Mouse (Mus musculus) forebrain, embryonic 15.5 days (tissue): ENCODE measurements around the gene Trh. TPM values are rescaled to one million over a fixed set of nuclear protein-coding genes. Genes with fewer than 3 reads are reported as not detected.

Experiments
- ATAC-seq: fragments of 200-750 bp; cut with Nextera tagmentation; replicated peaks from 2 replicates; pipeline ENCODE4 v1.8.0; 2017; ENCODE audit warnings: mild to moderate bottlenecking, moderate TSS enrichment, moderate library complexity
- H3K27ac ChIP-seq: fragments of 300-500 bp; sonication (generic); replicated peaks from 2 replicates; pipeline ENCODE4 v1.5.1; 2015; ENCODE audit warnings: mild to moderate bottlenecking, inconsistent platforms
- H3K27me3 ChIP-seq: fragments of 300-500 bp; sonication (generic); 2 replicates; pipeline ENCODE4 v1.6.1; 2015; ENCODE audit warnings: inconsistent platforms
- H3K36me3 ChIP-seq: fragments of 300-500 bp; sonication (generic); 2 replicates; pipeline ENCODE4 v1.6.1; 2015; ENCODE audit warnings: mild to moderate bottlenecking, inconsistent platforms
- H3K4me1 ChIP-seq: fragments of 300-500 bp; sonication (generic); 2 replicates; pipeline ENCODE4 v1.6.1; 2015; ENCODE audit warnings: inconsistent platforms
- H3K4me2 ChIP-seq: fragments of 300-500 bp; sonication (generic); replicated peaks from 2 replicates; pipeline ENCODE4 v1.6.1; 2015; ENCODE audit warnings: mild to moderate bottlenecking, inconsistent platforms
- H3K4me3 ChIP-seq: fragments of 300-500 bp; sonication (generic); 2 replicates; pipeline ENCODE4 v1.5.1; 2015; ENCODE audit warnings: mild to moderate bottlenecking, inconsistent platforms
- H3K9ac ChIP-seq: fragments of 300-500 bp; sonication (generic); replicated peaks from 2 replicates; pipeline ENCODE4 v1.6.1; 2015; ENCODE audit warnings: mild to moderate bottlenecking, inconsistent platforms
- H3K9me3 ChIP-seq: fragments of 300-500 bp; sonication (generic); 2 replicates; pipeline ENCODE4 v1.6.1; 2016; ENCODE audit warnings: inconsistent platforms
- WGBS: fragments of 180-500 bp; shearing (Covaris S2); methylation state at CpG from one replicate; pipeline ENCODE4 v1.1.7; 2015; ENCODE audit warnings: mixed read lengths; 5-methylcytosine and 5-hydroxymethylcytosine counted together
- polyA plus RNA-seq: library from polyadenylated mRNA; unstranded; fragments of >200 nt; fragmentation: Nextera tagmentation; extraction: Ambion mirVana; gene quantifications from 2 replicates; pipeline ENCODE4 v1.2.1, GENCODE M21; 2015

Trh gene
- polyA plus RNA-seq, result 4.1 and 10.7 TPM in 2 replicates

DNA sequence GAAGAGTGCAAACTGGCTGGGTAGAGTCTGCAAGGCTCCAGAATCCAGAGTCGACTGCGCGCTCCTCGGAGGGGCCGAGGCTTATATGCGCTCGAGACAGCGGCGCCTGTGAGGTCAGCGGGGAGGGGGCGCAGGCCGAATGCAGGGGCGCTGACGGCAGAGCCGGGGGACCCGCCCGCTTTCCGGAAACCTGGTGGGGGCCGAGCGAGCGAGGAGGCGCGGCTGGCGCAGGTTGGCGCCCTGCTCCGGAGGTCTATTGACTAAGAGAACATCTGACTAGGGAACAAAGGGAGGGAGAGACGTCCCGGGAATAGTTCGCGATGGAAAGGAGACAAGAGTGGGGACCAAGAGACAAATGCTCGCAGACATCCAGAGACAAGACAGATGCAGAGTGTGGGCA, at the start of gene Trh:
Gene Trh, minus strand, starts transcription at position 60 of the 400 bp plus-strand sequence.
- under 1% methylated on average over 31 of the region's 31 CpGs for WGBS

DNA sequence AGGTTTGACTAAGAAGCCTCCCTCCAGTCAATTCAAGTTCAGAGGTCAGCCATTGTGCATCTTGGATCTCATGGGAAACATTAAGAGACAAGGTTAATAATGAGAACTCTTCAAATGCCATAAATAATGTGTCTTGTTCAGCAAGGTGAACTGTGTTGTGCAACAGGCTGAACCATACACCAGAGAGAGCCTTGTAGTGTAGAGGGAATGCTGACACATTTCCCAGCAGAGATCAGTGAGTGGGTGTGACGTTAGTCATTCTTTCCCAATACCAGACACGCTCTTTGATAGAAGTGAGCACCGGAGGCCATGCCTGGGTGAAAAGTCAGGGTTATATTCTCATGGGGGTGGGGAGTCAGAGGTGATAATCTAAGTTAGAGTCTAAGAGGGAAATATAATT, 46.4 kb upstream of the Trh start:
- Histone ChIP-seq H3K9ac (no peak overlapping the region), H3K27me3 (no peaks in the 10 kb centered on the region)

More for the DNA sequence above, at the start of gene Trh:
- Histone ChIP-seq H3K9ac (peak within 1 kb of the TSS; percentile 44), H3K4me2 (peak within 1 kb of the TSS; percentile 58), H3K27me3 (peaks cover 24% of the 10 kb centered on the region), H3K4me3 (peak within 1 kb of the TSS; percentile 39), H3K4me1 (peaks cover 7% of the 10 kb centered on the region; the same call in 1 of the 2 replicates), H3K36me3 (no peaks in the 10 kb centered on the region), H3K9me3 (no peaks in the 10 kb centered on the region), H3K27ac (no peak within 1 kb of the TSS)
- ATAC-seq, result no peak

DNA sequence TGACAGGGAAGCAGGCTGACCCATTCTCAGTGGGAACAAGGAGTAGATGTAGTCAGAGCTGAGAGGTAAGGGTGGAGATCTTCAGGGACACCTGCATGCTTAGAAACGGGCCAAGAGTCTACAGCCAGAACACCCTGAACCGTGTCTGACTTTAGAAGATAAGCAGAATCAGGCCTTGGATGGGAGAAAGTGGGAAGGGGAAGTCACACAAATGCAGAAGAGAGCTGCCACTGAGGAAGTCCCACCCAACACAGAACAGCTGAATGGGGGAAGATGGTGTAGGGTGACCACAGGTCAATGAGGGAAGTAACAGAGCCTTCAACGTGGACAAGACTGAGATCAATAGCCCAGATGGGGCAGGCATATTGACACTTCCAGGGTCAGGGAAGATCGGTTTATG, 42.4 kb upstream of the Trh start:
- ATAC-seq, result no peak; the same call in 1 of the 2 replicates
- 62% methylated on average over 4 of the region's 4 CpGs for WGBS
- no peak overlapping the region for H3K4me2 ChIP-seq

More for the DNA sequence above, 46.4 kb upstream of the Trh start:
- H3K4me3 ChIP-seq, result no peak overlapping the region
- H3K9me3 ChIP-seq, result no peaks in the 10 kb centered on the region
- H3K4me2 ChIP-seq, result no peak overlapping the region
- H3K36me3 ChIP-seq, result no peaks in the 10 kb centered on the region
- H3K27ac ChIP-seq, result no peak overlapping the region
- ATAC-seq, result no peak
- 88% methylated on average over 3 of the region's 3 CpGs for WGBS
- peaks cover 2% of the 10 kb centered on the region; the same call in 1 of the 2 replicates for H3K4me1 ChIP-seq

DNA sequence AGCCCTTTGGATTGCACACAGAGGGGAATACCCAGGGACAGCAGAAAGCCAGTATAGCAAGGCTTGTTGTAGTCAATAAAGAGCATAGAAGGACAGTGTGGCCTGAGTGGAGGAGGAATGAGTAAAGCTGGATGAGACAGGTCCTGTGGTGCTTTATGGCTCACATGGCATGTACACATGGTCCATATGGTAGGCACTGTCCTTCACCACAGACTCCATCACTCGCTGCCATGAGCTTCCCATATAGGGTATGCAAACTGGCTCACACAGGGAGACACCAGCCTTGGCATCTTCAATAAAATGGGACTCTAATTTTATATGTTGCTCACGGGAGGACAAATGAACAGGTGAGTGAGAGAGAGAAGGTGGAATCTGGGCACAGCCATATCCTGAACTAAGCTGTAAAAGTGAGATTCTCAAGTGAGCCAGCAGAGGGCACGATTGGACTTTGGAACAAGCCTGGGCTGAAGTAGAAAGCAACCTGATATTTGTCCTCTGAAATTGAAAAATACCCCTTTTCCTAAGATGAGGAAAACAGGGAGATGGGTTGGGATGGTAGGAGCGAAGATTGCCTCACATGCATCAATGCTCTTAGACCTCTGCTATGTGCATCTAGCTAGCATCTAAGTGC, 41.9 kb upstream of the Trh start:
- Histone ChIP-seq H3K27ac (no peak overlapping the region), H3K4me3 (no peak overlapping the region), H3K27me3 (no peaks in the 10 kb centered on the region), H3K9me3 (no peaks in the 10 kb centered on the region), H3K4me1 (peaks cover 2% of the 10 kb centered on the region; the same call in 1 of the 2 replicates), H3K4me2 (no peak overlapping the region), H3K36me3 (no peaks in the 10 kb centered on the region), H3K9ac (no peak overlapping the region)
- 28% methylated on average over 4 of the region's 4 CpGs for WGBS
- ATAC-seq, result no peak; the same call in 1 of the 2 replicates

More for the DNA sequence above, 42.4 kb upstream of the Trh start:
- peaks cover 2% of the 10 kb centered on the region; the same call in 1 of the 2 replicates for H3K4me1 ChIP-seq
- H3K27ac ChIP-seq, result no peak overlapping the region
- no peak overlapping the region for H3K4me3 ChIP-seq
- no peaks in the 10 kb centered on the region for H3K36me3 ChIP-seq
- no peak overlapping the region for H3K9ac ChIP-seq
- H3K27me3 ChIP-seq, result no peaks in the 10 kb centered on the region
- H3K9me3 ChIP-seq, result no peaks in the 10 kb centered on the region

DNA sequence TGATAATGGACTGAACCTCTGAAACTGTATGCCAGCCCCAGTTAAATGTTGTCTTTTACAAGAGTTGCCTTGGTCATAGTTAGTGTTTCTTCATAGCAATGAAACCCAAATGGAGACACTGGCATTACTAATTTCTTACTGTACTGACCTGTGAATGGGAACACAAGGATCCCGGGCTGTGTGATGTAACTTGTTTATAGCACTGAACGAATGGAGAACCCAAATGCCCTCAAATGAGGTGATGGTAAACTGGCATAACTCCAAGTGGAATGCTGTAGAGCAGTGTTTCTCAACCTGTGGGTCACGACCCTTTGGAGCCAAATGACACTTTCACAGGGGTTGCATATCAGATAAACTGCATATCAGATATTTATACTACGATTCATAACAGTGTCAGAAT, 41.1 kb upstream of the Trh start:
- Histone ChIP-seq H3K4me1 (peaks cover 2% of the 10 kb centered on the region; the same call in 1 of the 2 replicates), H3K4me3 (no peak overlapping the region), H3K27ac (no peak overlapping the region), H3K36me3 (no peaks in the 10 kb centered on the region), H3K4me2 (no peak overlapping the region), H3K27me3 (no peaks in the 10 kb centered on the region), H3K9me3 (no peaks in the 10 kb centered on the region), H3K9ac (no peak overlapping the region)
- 72% methylated on average over 4 of the region's 4 CpGs for WGBS
- no peak for ATAC-seq

DNA sequence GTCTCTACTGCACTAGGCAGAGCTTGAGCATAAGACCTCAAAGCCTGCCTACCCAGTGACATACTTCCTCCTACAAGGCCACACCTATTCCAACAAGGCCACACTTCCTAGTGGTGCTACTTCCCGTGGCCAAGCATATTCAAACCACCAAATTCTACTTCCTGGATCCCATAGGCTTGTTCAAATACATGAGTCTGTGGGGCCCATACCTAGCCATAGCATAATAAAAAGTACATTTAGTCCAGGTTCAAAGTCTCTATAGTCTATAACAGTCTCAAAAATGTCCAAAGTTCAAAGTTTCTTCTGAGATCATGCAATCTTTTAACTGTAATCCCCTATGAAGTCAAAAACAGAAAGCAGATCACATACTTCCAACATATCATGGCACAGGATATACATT, 32.7 kb upstream of the Trh start:
- Histone ChIP-seq H3K9me3 (no peaks in the 10 kb centered on the region), H3K4me1 (peaks cover 7% of the 10 kb centered on the region), H3K36me3 (no peaks in the 10 kb centered on the region), H3K9ac (no peak overlapping the region), H3K27me3 (no peaks in the 10 kb centered on the region), H3K4me3 (no peak overlapping the region), H3K27ac (no peak overlapping the region), H3K4me2 (no peak overlapping the region)
- no peak for ATAC-seq
- WGBS, result 95% methylated on average over 1 of the region's 1 CpGs

DNA sequence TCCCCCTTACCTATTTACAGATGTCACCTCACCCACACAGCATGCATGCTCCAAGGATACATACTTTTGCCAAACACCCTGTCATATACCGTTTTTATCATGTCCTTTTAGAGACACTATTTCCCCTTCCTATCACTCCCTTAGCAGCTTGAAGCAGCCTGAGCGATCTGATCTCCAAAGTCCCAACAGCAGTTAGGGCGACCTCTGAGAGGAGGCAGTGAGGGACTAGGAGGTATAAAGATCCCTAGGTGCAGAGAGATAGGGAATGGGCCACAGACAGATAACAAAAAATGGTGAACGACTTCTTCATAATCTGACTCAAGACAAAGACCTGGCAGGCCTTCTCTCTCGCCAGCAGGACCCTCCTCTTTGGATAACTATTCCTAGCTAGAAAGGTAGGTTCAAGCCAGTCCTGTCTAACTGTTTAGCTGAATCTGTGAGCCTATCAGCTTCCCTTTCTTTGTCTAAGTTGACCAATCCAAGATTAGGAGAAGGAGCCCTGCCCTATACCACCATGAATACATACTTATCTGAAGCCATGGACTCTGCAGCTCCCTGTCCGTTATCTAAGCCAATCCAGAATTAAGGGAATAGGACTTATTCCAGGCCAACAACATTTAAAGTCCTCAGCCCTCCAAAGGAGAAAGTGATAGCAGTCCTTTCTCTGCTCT, 29.3 kb upstream of the Trh start:
- no peak for ATAC-seq
- H3K27me3 ChIP-seq, result no peaks in the 10 kb centered on the region
- no peak overlapping the region for H3K4me3 ChIP-seq
- H3K27ac ChIP-seq, result no peak overlapping the region
- H3K9ac ChIP-seq, result no peak overlapping the region
- H3K9me3 ChIP-seq, result no peaks in the 10 kb centered on the region
- H3K36me3 ChIP-seq, result no peaks in the 10 kb centered on the region
- H3K4me1 ChIP-seq, result peaks cover 7% of the 10 kb centered on the region
- 83% methylated on average over 6 of the region's 6 CpGs for WGBS
- H3K4me2 ChIP-seq, result no peak overlapping the region

DNA sequence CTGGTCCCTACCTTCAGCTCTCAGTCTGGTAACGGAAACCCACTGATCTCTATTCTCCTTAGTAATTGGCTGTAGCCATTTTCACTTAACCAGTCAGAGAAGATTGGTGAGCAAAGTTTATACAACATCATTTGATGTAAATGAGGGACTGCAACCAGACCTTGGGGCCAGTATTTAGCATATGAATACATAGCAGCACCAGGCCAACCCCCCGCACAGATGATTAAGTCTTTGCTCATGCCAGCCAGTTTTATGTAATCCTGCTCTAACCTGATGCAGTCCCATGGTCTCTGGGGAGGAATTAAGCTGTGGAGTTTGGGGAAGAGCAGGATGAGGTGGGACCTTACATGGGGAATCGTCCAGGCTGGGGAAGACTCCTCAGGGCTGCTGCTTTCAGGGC, 28.2 kb upstream of the Trh start:
- 22% methylated on average over 3 of the region's 3 CpGs for WGBS

DNA sequence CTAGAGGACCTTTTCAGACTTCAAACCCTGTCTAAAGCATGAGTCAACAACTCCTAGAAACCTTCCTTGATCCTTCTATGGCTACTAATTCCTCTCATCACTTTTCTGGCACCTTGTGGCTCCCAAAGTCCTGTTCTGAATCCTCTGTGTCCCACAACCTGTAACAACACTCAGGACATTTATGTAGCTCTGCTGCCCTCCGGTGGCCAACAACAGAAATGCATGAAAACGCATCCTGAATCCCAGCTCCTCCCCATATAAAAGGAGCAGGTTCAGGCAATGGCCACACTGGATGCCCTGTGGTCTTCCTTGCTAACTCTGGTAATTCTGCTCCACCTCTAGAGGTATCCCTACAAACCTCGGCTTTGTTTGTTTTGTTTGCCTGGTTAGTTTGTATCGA, 24.6 kb upstream of the Trh start:
- Histone ChIP-seq H3K27ac (no peak overlapping the region), H3K4me1 (peaks cover 7% of the 10 kb centered on the region), H3K4me3 (no peak overlapping the region), H3K9me3 (no peaks in the 10 kb centered on the region), H3K4me2 (no peak overlapping the region), H3K27me3 (no peaks in the 10 kb centered on the region), H3K9ac (no peak overlapping the region), H3K36me3 (no peaks in the 10 kb centered on the region)
- 16% methylated on average over 4 of the region's 4 CpGs for WGBS
- peak; percentile 16; the same call in 1 of the 2 replicates for ATAC-seq

More for the DNA sequence above, 28.2 kb upstream of the Trh start:
- Histone ChIP-seq H3K4me3 (no peak overlapping the region), H3K9me3 (no peaks in the 10 kb centered on the region), H3K4me1 (peaks cover 7% of the 10 kb centered on the region), H3K27ac (no peak overlapping the region), H3K9ac (no peak overlapping the region), H3K4me2 (no peak overlapping the region), H3K27me3 (no peaks in the 10 kb centered on the region), H3K36me3 (no peaks in the 10 kb centered on the region)
- ATAC-seq, result no peak

DNA sequence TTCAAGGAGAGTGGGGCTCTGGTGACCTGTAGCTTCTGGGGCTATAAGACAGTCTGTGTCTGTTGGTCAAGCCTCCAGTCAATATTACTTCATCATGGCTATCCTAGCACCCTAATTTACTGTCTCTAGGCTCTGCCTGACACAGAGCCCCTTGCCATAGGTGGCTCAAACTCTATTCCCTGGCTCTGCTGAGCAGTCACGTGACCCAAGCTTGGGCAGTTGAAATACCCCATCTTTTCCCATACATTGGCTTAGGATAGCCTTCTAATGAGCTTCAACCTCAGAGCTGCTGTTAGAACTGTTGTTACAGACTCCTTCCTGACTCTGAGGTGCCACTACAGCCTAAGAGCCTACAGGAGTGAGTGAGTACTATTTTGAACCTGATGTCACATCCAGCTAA, 23.6 kb upstream of the Trh start:
- 72% methylated on average over 1 of the region's 1 CpGs for WGBS
- H3K27ac ChIP-seq, result no peak overlapping the region
- no peak for ATAC-seq
- H3K9ac ChIP-seq, result no peak overlapping the region
- no peaks in the 10 kb centered on the region for H3K36me3 ChIP-seq
- H3K4me3 ChIP-seq, result no peak overlapping the region
- no peaks in the 10 kb centered on the region for H3K27me3 ChIP-seq
- H3K4me2 ChIP-seq, result no peak overlapping the region
- no peaks in the 10 kb centered on the region for H3K9me3 ChIP-seq
- H3K4me1 ChIP-seq, result peaks cover 7% of the 10 kb centered on the region

DNA sequence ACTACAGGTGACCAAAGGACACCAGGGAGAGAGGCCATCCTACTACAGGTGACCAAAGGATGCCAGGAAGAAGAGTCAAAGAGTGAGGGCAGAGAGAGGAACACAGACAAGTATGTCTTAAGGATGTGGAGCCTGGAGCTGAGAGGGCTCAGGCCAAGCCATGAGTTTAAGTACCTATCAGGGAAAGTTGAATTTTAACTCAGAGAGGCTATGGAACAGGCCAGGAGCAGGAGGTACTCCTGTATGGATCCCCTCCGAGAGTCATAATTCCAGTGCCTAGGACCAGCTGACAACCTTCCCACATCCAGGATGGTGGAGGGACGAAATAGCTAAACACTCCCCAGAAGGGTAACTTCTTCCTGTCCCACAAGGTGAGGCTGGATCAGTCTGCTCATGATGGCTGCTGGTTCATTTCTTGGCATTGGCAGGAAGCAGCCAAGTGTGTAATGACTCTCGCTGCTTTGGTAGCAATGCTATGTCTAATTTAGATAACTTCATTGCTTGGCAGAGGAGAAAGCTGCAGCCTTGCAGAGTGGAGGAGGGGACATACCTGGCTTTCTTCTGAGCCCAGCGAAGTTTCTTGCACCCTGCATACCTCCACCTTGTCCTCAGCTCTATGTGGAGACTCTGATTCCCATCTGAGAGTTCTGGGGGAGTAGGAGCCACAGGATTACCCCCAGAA, 16.9 kb upstream of the Trh start:
- no peak for ATAC-seq
- H3K36me3 ChIP-seq, result no peaks in the 10 kb centered on the region
- 62% methylated on average over 4 of the region's 4 CpGs for WGBS

DNA sequence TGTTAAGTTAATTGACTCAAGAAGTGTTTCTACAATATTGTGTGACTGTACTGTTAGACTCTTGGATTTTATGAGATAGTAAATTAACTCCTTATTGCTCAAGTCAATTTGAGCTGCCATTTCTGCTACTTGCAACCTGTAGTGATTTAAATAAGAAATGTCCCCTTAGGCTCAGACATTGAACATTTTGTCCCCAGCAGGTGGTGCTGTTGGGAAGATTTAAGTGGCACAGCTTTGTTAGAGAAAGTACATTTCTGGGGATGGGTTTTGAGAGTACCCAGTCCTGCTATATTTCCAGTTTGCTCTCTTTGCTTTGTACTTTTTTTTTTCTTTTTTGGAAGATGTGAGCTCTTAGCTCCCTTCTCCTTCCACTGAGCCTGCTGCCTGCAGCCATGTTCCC, 10.9 kb upstream of the Trh start:
- Histone ChIP-seq H3K27me3 (no peaks in the 10 kb centered on the region), H3K9me3 (no peaks in the 10 kb centered on the region), H3K9ac (no peak overlapping the region), H3K27ac (no peak overlapping the region), H3K4me2 (no peak overlapping the region), H3K4me3 (no peak overlapping the region), H3K36me3 (no peaks in the 10 kb centered on the region), H3K4me1 (no peaks in the 10 kb centered on the region)
- no peak for ATAC-seq

More for the DNA sequence above, 16.9 kb upstream of the Trh start:
- Histone ChIP-seq H3K9me3 (no peaks in the 10 kb centered on the region), H3K4me2 (no peak overlapping the region), H3K9ac (no peak overlapping the region), H3K4me3 (no peak overlapping the region), H3K27me3 (no peaks in the 10 kb centered on the region), H3K27ac (no peak overlapping the region), H3K4me1 (no peaks in the 10 kb centered on the region)
